Mouse (Mus musculus) G1E (cell line): ENCODE measurements around the gene Ppp1r3g. TPM values are rescaled to one million over a fixed set of nuclear protein-coding genes. Genes with fewer than 3 reads are reported as not detected.

Experiments used
- ATAC-seq: 2 replicates; pipeline ENCODE4 v1.8.0; 2016; ENCODE audit warnings: mild to moderate bottlenecking; ENCODE audit not compliant: insufficient number of reproducible peaks, poor library complexity, low FRiP score, severe bottlenecking; ENCODE audit errors: extremely low read depth
- DNase-seq: peaks from one replicate; pipeline ENCODE4 v3.0.0; 2012; ENCODE audit warnings: low spot score
- H3K27me3 ChIP-seq: 2 replicates; pipeline ENCODE4 v1.6.1; 2012; ENCODE audit warnings: mild to moderate bottlenecking, low read length, inconsistent platforms; ENCODE audit not compliant: insufficient read depth
- H3K36me3 ChIP-seq: replicated peaks from 2 replicates; pipeline ENCODE3; 2012; ENCODE audit warnings: mild to moderate bottlenecking, inconsistent platforms
- H3K4me1 ChIP-seq: 2 replicates; pipeline ENCODE4 v1.6.1; 2012; ENCODE audit warnings: low read depth, low read length, inconsistent platforms, mixed read lengths; ENCODE audit not compliant: insufficient read depth
- H3K4me3 ChIP-seq: 2 replicates; pipeline ENCODE4 v1.5.1; 2012; ENCODE audit warnings: low read depth, mild to moderate bottlenecking, inconsistent platforms, low read length, moderate library complexity, mixed read lengths
- H3K9me3 ChIP-seq: replicated peaks from 2 replicates; pipeline ENCODE4 v1.6.1; 2012; ENCODE audit warnings: inconsistent platforms
- CTCF ChIP-seq: IDR thresholded peaks from 2 replicates; pipeline ENCODE4 v1.5.1; 2012; ENCODE audit warnings: low read depth, low read length, inconsistent platforms, mixed read lengths
- GATA1 ChIP-seq: IDR thresholded peaks from 2 replicates; pipeline ENCODE4 v1.6.1; 2012; ENCODE audit warnings: borderline replicate concordance, low read length, inconsistent platforms, mixed read lengths
- GATA2 ChIP-seq: IDR thresholded peaks from 2 replicates; pipeline ENCODE4 v1.6.1; 2012; ENCODE audit warnings: low read depth, low read length, inconsistent platforms, borderline replicate concordance
- POLR2AphosphoS5 ChIP-seq: IDR thresholded peaks from 2 replicates; pipeline ENCODE4 v1.6.1; 2012; ENCODE audit warnings: low read depth, low read length, inconsistent platforms; ENCODE audit not compliant: insufficient replicate concordance
- TAL1 ChIP-seq: conservative IDR thresholded peaks from 2 replicates; pipeline ENCODE4 v1.6.1; 2012; ENCODE audit warnings: low read depth, low read length, inconsistent platforms, mixed read lengths
- polyA plus RNA-seq: library from polyadenylated mRNA; stranded (reverse); fragments of >175 nt; gene quantifications from 2 replicates; pipeline ENCODE4 v1.2.3, GENCODE M21; 2012
- total RNA-seq, 2 experiments: library from RNA; stranded (forward) in 1 of 2; stranded (reverse) in 1 of 2; fragments of 200-1000 nt in 1 of 2; fragments of >200 nt in 1 of 2; fragmentation: Nextera tagmentation in 1 of 2; gene quantifications; 2 replicates each; pipeline ENCODE4 v1.2.3; 2014 to 2017

The Ppp1r3g gene
- total RNA-seq (2014; fragmentation: Nextera tagmentation) (not detected in 2 replicates), total RNA-seq (2017) (0.05 and 0.81 TPM in 2 replicates), polyA plus RNA-seq (0.10 and 0.11 TPM in 2 replicates)

- Histone ChIP-seq H3K9me3 (no peaks in the 10 kb centered on the region), H3K27me3 (0 out of 2 replicates have a peak, but pooled peaks cover 5% of the 10 kb centered on the region), H3K4me1 (peaks cover 3% of the 10 kb centered on the region; the same call in 1 of the 2 replicates), H3K36me3 (no peaks in the 10 kb centered on the region), H3K4me3 (no peak within 1 kb of the TSS)
- TF ChIP-seq GATA1 (no peak), GATA2 (no peak), CTCF (no peak), TAL1 (no peak), POLR2AphosphoS5 (no peak)
- no peak for DNase-seq
- ATAC-seq: no peak
Measured at GRCm38 (mm10) chr13:35958539-35958938, at the start of gene Ppp1r3g. TSS of gene Ppp1r3g (plus strand) at chr13:35958839.

- H3K27me3 ChIP-seq: peaks cover 21% of the 10 kb centered on the region; the same call in 1 of the 2 replicates
- DNase-seq: no peak
- H3K4me1 ChIP-seq: peaks cover 2% of the 10 kb centered on the region; the same call in 1 of the 2 replicates
- no peak overlapping the region for H3K4me3 ChIP-seq
- H3K9me3 ChIP-seq: no peaks in the 10 kb centered on the region
- H3K36me3 ChIP-seq: no peaks in the 10 kb centered on the region
- no peak for ATAC-seq
- TF ChIP-seq TAL1 (no peak), CTCF (no peak), GATA2 (no peak), POLR2AphosphoS5 (no peak), GATA1 (no peak)
Measured at GRCm38 (mm10) chr13:35911476-35911875, 47.2 kb upstream of the Ppp1r3g start.

DNA sequence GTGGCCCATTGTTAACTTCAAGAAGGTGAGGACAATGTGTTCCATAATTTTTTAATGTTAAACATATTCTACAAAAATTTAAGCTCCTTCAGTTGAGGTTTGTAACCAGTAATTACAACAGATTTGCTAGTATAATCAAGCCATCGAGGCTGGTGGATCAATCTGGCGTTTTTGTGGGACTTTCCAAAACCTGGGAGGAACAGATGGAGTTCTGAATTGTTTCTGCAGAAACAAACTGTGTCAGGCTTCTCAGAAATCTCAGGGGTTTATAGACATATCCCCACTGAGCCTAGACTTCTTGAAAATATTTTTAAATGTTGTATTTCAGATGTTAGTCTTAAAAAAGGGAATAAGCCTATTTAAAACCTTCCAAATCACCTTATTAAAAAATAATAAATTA, 20.6 kb upstream of the Ppp1r3g start:
- no peaks in the 10 kb centered on the region for H3K4me1 ChIP-seq
- ATAC-seq (no peak), DNase-seq (no peak)
- H3K9me3 ChIP-seq: 0 out of 2 replicates have a peak, but pooled peaks cover 2% of the 10 kb centered on the region
- TF ChIP-seq TAL1 (no peak), GATA1 (no peak), POLR2AphosphoS5 (no peak), CTCF (no peak), GATA2 (no peak)
- H3K36me3 ChIP-seq: no peaks in the 10 kb centered on the region
- H3K27me3 ChIP-seq: peaks cover 26% of the 10 kb centered on the region
- H3K4me3 ChIP-seq: no peak overlapping the region

DNA sequence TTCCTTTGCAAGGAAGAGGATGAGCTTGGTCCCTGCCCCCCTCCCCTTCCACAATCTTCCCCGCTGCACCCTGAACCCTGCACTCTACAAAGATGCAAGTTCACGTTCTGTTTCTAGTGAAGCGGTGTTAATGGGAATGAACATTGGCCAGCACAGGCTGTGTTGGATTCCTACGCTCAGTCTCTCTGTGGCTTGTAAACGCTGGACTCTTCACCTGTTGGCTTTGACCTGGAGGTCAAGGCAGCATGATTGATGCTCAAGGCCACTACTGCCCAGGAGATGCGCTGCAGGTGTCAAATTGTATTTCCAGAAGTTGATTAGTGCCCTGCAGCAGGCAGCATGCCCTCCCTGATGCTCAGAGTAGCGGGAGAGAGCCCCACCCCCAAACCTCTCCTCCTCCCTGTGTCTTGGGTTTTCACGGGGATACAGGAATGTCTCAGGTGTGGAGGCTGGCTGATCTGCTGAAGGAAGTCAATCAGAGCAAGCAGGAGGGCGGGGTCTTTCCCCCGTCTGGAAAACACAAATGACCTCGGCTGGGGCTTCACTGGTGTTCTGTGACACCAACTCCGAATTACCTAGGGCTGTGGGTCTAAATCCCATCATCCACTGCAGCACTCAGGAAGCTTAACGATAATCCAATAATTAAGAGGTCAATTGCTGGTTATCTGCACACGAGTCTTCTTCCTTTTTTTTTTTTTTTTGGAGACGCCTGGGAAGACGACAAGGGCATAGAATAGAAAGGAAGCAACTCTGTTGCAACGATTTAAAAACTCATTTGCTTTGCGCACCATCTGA, 18.6 kb upstream of the Ppp1r3g start:
- DNase-seq: no peak
- H3K9me3 ChIP-seq: no peaks in the 10 kb centered on the region
- TF ChIP-seq POLR2AphosphoS5 (no peak), GATA1 (no peak), GATA2 (no peak), CTCF (no peak), TAL1 (no peak)
- peaks cover 34% of the 10 kb centered on the region for H3K27me3 ChIP-seq
- H3K36me3 ChIP-seq: no peaks in the 10 kb centered on the region
- H3K4me3 ChIP-seq: no peak overlapping the region
- no peaks in the 10 kb centered on the region for H3K4me1 ChIP-seq
- no peak for ATAC-seq

DNA sequence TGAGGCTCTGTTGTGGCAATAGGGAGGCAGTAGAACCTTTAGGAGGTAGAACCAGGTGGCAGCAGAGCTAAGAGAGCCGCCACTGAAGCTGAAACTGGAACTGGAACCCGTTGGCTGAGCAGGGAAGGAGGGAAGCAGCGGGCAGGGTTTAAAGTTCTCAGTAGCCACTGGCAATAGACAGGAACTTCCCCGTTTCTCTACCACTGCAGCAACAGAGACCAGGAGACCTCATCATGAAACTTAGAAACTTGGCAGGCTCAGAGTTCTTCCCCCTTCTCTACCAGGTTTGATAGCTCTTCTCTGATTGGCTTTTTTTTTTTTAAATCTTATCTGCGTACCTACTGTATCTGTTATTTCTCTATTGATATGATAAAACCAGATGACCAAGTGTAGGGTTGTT, 17.7 kb upstream of the Ppp1r3g start:
- TF ChIP-seq TAL1 (no peak), GATA2 (no peak), POLR2AphosphoS5 (no peak), GATA1 (no peak)
- H3K27me3 ChIP-seq: peaks cover 37% of the 10 kb centered on the region
- ATAC-seq: no peak
- no peak for DNase-seq
- no peak overlapping the region for H3K4me3 ChIP-seq
- no peaks in the 10 kb centered on the region; the same call in 1 of the 2 replicates for H3K4me1 ChIP-seq
- H3K36me3 ChIP-seq: no peaks in the 10 kb centered on the region
- H3K9me3 ChIP-seq: no peaks in the 10 kb centered on the region

- no peaks in the 10 kb centered on the region for H3K36me3 ChIP-seq
- no peaks in the 10 kb centered on the region; the same call in 1 of the 2 replicates for H3K4me1 ChIP-seq
- peaks cover 33% of the 10 kb centered on the region for H3K27me3 ChIP-seq
- no peak for ATAC-seq
- no peaks in the 10 kb centered on the region for H3K9me3 ChIP-seq
- DNase-seq: no peak
- H3K4me3 ChIP-seq: no peak overlapping the region
- no peak for TF ChIP-seq TAL1
- no peak for TF ChIP-seq POLR2AphosphoS5
- no peak for TF ChIP-seq GATA1
- TF ChIP-seq CTCF: no peak
- no peak for TF ChIP-seq GATA2
Measured at GRCm38 (mm10) chr13:35946659-35947353, 11.8 kb upstream of the Ppp1r3g start.
